8 mouse cellular contexts compared by ENCODE assay signal in genomic region chr5:30814424-30815119, GRCm38 (mm10). TPM values are rescaled to one million over a fixed set of nuclear protein-coding genes. Genes with fewer than 3 reads are reported as not detected.
DNase-seq lines count a peak whose midpoint lies in the region; ATAC-seq and TF ChIP-seq lines count a peak whose summit lies in the region.

Gene Mapre3 (plus strand): TSS chr5:30814641.

- H3K9ac ChIP-seq in embryonic facial prominence, embryonic 14.5 days (ENCODE audit: low read depth, low read length) = peak within 1 kb of the TSS; percentile 72
- peak within 1 kb of the TSS; percentile 91 for H3K9ac ChIP-seq in heart, adult 2 months (ENCODE audit: low read depth, low read length)
- H3K9ac ChIP-seq in limb, embryonic 11.5 days (ENCODE audit: low read length) = peak within 1 kb of the TSS; percentile 85
- peak within 1 kb of the TSS; percentile 87 for H3K9ac ChIP-seq in midbrain, embryonic 13.5 days (replicated peaks)

- under 1% methylated on average over 38 of the region's 59 CpGs for WGBS in embryonic facial prominence, embryonic 14.5 days
- WGBS in heart, adult 2 months = under 1% methylated on average over 58 of the region's 59 CpGs
- WGBS in kidney, adult 2 months = under 1% methylated on average over 55 of the region's 59 CpGs
- under 1% methylated on average over 41 of the region's 59 CpGs for WGBS in limb, embryonic 11.5 days
- 2% methylated on average over 45 of the region's 59 CpGs for WGBS in midbrain, embryonic 13.5 days
- 1% methylated on average over 57 of the region's 59 CpGs for WGBS in small intestine, adult 2 months

- peak within 1 kb of the TSS; percentile 85 for H3K4me2 ChIP-seq in embryonic facial prominence, embryonic 14.5 days (ENCODE audit: low read depth, low read length)
- H3K4me2 ChIP-seq in limb, embryonic 11.5 days (ENCODE audit: low read depth, severe bottlenecking) = peak within 1 kb of the TSS; percentile 88
- H3K4me2 ChIP-seq in midbrain, embryonic 13.5 days (replicated peaks) = peak within 1 kb of the TSS; percentile 81

- peak within 1 kb of the TSS; percentile 19 for H3K27ac ChIP-seq in embryonic facial prominence, embryonic 14.5 days (replicated peaks; ENCODE audit: low read depth, low read length)
- H3K27ac ChIP-seq in heart, adult 2 months = peak within 1 kb of the TSS; percentile 80
- peak within 1 kb of the TSS; percentile 15 for H3K27ac ChIP-seq in kidney, adult 2 months (ENCODE audit: insufficient read depth, low read depth, low read length)
- peak within 1 kb of the TSS; percentile 68; the same call in 1 of the 2 replicates for H3K27ac ChIP-seq in limb, embryonic 11.5 days (replicated peaks; ENCODE audit: low read depth, low read length)
- H3K27ac ChIP-seq in midbrain, embryonic 13.5 days = peak within 1 kb of the TSS; percentile 94
- H3K27ac ChIP-seq in small intestine, adult 2 months (ENCODE audit: insufficient read depth, low read depth, low read length) = no peak within 1 kb of the TSS

- H3K27me3 ChIP-seq in embryonic facial prominence, embryonic 14.5 days (replicated peaks; ENCODE audit: control insufficient read depth, insufficient read depth, low read length) = peaks cover 6% of the 10 kb centered on the region; the same call in 1 of the 2 replicates
- H3K27me3 ChIP-seq in heart, adult 2 months (ENCODE audit: control insufficient read depth, insufficient read depth, low read length) = no peaks in the 10 kb centered on the region
- no peaks in the 10 kb centered on the region for H3K27me3 ChIP-seq in kidney, adult 2 months (replicated peaks; ENCODE audit: control insufficient read depth, insufficient read depth, low read length)
- H3K27me3 ChIP-seq in limb, embryonic 11.5 days (ENCODE audit: control insufficient read depth, insufficient read depth, low read length) = no peaks in the 10 kb centered on the region
- no peaks in the 10 kb centered on the region for H3K27me3 ChIP-seq in midbrain, embryonic 13.5 days
- 0 out of 2 replicates have a peak, but pooled peaks cover 8% of the 10 kb centered on the region for H3K27me3 ChIP-seq in small intestine, adult 2 months (ENCODE audit: control insufficient read depth, insufficient read depth, low read length)

- peak; percentile 97 for ATAC-seq in embryonic facial prominence, embryonic 14.5 days (ENCODE audit: low read depth)
- ATAC-seq in limb, embryonic 11.5 days (ENCODE audit: insufficient number of reproducible peaks, low FRiP score, low TSS enrichment, low read depth) = peak; percentile 93
- ATAC-seq in midbrain, embryonic 13.5 days = peak; percentile 98

- H3K36me3 ChIP-seq in embryonic facial prominence, embryonic 14.5 days (ENCODE audit: control insufficient read depth, insufficient read depth, low read length) = no peaks in the 10 kb centered on the region
- no peaks in the 10 kb centered on the region for H3K36me3 ChIP-seq in heart, adult 2 months (ENCODE audit: control insufficient read depth, insufficient read depth, low read length)
- H3K36me3 ChIP-seq in kidney, adult 2 months (ENCODE audit: control insufficient read depth, insufficient read depth, low read length) = no peaks in the 10 kb centered on the region
- no peaks in the 10 kb centered on the region for H3K36me3 ChIP-seq in limb, embryonic 11.5 days (ENCODE audit: control insufficient read depth, insufficient read depth, low read length)
- no peaks in the 10 kb centered on the region; the same call in 1 of the 2 replicates for H3K36me3 ChIP-seq in midbrain, embryonic 13.5 days
- H3K36me3 ChIP-seq in small intestine, adult 2 months (ENCODE audit: control insufficient read depth, insufficient read depth, low read length) = no peaks in the 10 kb centered on the region

- H3K79me2 ChIP-seq in heart, adult 2 months (replicated peaks; ENCODE audit: control insufficient read depth, insufficient read depth, low read length) = no peaks in the 10 kb centered on the region

- H3K4me3 ChIP-seq in embryonic facial prominence, embryonic 14.5 days (ENCODE audit: low read depth, low read length) = peak within 1 kb of the TSS; percentile 70
- H3K4me3 ChIP-seq in heart, adult 2 months = peak within 1 kb of the TSS; percentile 80
- peak within 1 kb of the TSS; percentile 76 for H3K4me3 ChIP-seq in kidney, adult 2 months (ENCODE audit: insufficient read depth, low read depth, low read length)
- H3K4me3 ChIP-seq in limb, embryonic 11.5 days (ENCODE audit: low read depth, low read length) = peak within 1 kb of the TSS; percentile 85
- peak within 1 kb of the TSS; percentile 78 for H3K4me3 ChIP-seq in midbrain, embryonic 13.5 days (replicated peaks)
- H3K4me3 ChIP-seq in small intestine, adult 2 months (ENCODE audit: low read depth, low read length) = peak within 1 kb of the TSS; percentile 69

- intact Hi-C loops in heart, adult 2 months (cut with DNase I) = loop anchor here (5.0 kb wide), 1 partner anchor 103 kb away; no protein-coding TSS in a partner anchor

- no peak for TF ChIP-seq CTCF in heart, adult 2 months (IDR thresholded peaks at IDR 0.05)
- TF ChIP-seq CTCF in kidney, adult 2 months (conservative IDR thresholded peaks at IDR 0.05; ENCODE audit: insufficient read depth, insufficient read length, low read depth, low read length) = no peak
- no peak for TF ChIP-seq CTCF in small intestine, adult 2 months (IDR thresholded peaks at IDR 0.05; ENCODE audit: extremely low read depth, insufficient read length, insufficient replicate concordance, low read depth, low read length)

- no peak for TF ChIP-seq POLR2A in heart, adult 2 months (IDR thresholded peaks at IDR 0.05; ENCODE audit: insufficient read depth, low read depth, low read length)
- TF ChIP-seq POLR2A in kidney, adult 2 months (IDR thresholded peaks at IDR 0.05; ENCODE audit: low read depth, low read length) = peak; percentile 9
- no peak for TF ChIP-seq POLR2A in small intestine, adult 2 months (IDR thresholded peaks at IDR 0.05; ENCODE audit: low read depth, low read length)

- H3K9me3 ChIP-seq in embryonic facial prominence, embryonic 14.5 days (ENCODE audit: control insufficient read depth, low read length) = no peaks in the 10 kb centered on the region
- no peaks in the 10 kb centered on the region for H3K9me3 ChIP-seq in limb, embryonic 11.5 days (ENCODE audit: control insufficient read depth, low read length)
- no peaks in the 10 kb centered on the region for H3K9me3 ChIP-seq in midbrain, embryonic 13.5 days

- peaks cover 17% of the 10 kb centered on the region for H3K4me1 ChIP-seq in embryonic facial prominence, embryonic 14.5 days (ENCODE audit: control insufficient read depth, insufficient read depth, low read length)
- peaks cover 6% of the 10 kb centered on the region for H3K4me1 ChIP-seq in heart, adult 2 months (ENCODE audit: control insufficient read depth, insufficient read depth, low read length)
- H3K4me1 ChIP-seq in kidney, adult 2 months (ENCODE audit: control insufficient read depth, insufficient read depth, low read length) = peaks cover 20% of the 10 kb centered on the region
- H3K4me1 ChIP-seq in limb, embryonic 11.5 days (ENCODE audit: control insufficient read depth, insufficient read depth, low read length) = 0 out of 2 replicates have a peak, but pooled peaks cover 10% of the 10 kb centered on the region
- H3K4me1 ChIP-seq in midbrain, embryonic 13.5 days (replicated peaks) = peaks cover 42% of the 10 kb centered on the region
- peaks cover 17% of the 10 kb centered on the region for H3K4me1 ChIP-seq in small intestine, adult 2 months (ENCODE audit: control insufficient read depth, insufficient read depth, insufficient read length, low read length)

- DNase-seq in 3T3-L1 (ENCODE audit: low read depth, low spot score) = peak; percentile 91
- DNase-seq in adrenal gland, postnatal 36 days = peak; percentile 94 to 96
- peak; percentile 95 for DNase-seq in embryonic facial prominence, embryonic 14.5 days (ENCODE audit: low spot score)
- DNase-seq in heart, adult 2 months = peak; percentile 95
- peak; percentile 95 for DNase-seq in kidney, adult 2 months
- DNase-seq in limb, embryonic 11.5 days (ENCODE audit: low spot score) = peak; percentile 95

- peak; percentile 39; the same call in 1 of the 2 replicates for TF ChIP-seq EP300 in heart, adult 2 months (IDR thresholded peaks at IDR 0.05; ENCODE audit: insufficient read depth, low read depth, low read length)

RNA-seq across cellular contexts. Expression of gene Mapre3, which starts in this region (rescaled TPM):
- total RNA-seq in adrenal gland, postnatal 36 days (2021) = 10 to 100 TPM; 48.9 to 52.2 TPM
- polyA plus RNA-seq in embryonic facial prominence, embryonic 14.5 days (2014; fragmentation: Nextera tagmentation; extraction: Ambion mirVana) = 31.0 and 37.0 TPM in 2 replicates
- 10 to 100 TPM; 36.5 to 38.2 TPM for total RNA-seq in heart, adult 2 months (2021)
- 49.1 and 52.8 TPM in 2 replicates for polyA plus RNA-seq in heart, adult 2 months (2012; rRNA removed)
- polyA plus RNA-seq in kidney, adult 2 months (2012; rRNA removed) = 44.3 and 45.3 TPM in 2 replicates
- polyA plus RNA-seq in limb, embryonic 11.5 days (2014; fragmentation: Nextera tagmentation; extraction: Ambion mirVana) = 16.8 and 18.0 TPM in 2 replicates
- polyA plus RNA-seq in midbrain, embryonic 13.5 days (2015; fragmentation: Nextera tagmentation; extraction: Ambion mirVana) = 111 and 113 TPM in 2 replicates
- 26.2 and 28.7 TPM in 2 replicates for polyA plus RNA-seq in small intestine, adult 2 months (2012; rRNA removed)
